Mouse (Mus musculus): ENCODE measurements at regions not wholly inside any gene's neighbourhood (a gene's known extent, or its start where the extent isn't known, plus 50 kb on each side); places are given as distances from the start of the nearest gene placed in this dataset.

- TF ChIP-seq CTCF (IDR thresholded peaks at IDR 0.05; ENCODE audit: borderline replicate concordance, insufficient read depth, low read length) (no peak), POLR2A (IDR thresholded peaks at IDR 0.05; ENCODE audit: low read depth, low read length) (no peak)
Measured at GRCm38 (mm10) chr13:118565219-118565833, 104.3 kb upstream of the Fgf10 start.
